Mouse (Mus musculus): ENCODE measurements around the gene Itprid1.

The Itprid1 gene

DNA sequence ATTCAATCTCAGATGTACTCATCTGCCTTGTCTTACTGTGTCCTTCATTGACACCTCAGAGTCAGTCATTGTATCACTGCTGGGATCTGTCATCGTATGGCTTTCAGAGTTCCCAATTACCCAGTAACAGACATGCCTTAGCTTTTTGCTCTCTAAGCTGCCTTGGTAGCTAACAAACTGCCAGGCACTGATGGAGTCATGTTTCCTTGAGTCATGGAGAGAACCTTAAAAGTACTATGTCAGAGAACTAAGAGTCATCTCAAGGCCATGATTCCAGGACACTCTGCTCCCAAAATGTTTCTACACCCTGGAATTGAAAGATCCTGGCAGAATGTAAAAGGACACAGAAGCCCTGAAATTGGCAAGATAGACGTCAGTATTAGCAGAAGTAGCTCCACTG lies 143.1 kb downstream of the Itprid1 start:
- no peak for TF ChIP-seq GATA4 (IDR thresholded peaks at IDR 0.05; ENCODE audit: insufficient replicate concordance, low read length)

DNA sequence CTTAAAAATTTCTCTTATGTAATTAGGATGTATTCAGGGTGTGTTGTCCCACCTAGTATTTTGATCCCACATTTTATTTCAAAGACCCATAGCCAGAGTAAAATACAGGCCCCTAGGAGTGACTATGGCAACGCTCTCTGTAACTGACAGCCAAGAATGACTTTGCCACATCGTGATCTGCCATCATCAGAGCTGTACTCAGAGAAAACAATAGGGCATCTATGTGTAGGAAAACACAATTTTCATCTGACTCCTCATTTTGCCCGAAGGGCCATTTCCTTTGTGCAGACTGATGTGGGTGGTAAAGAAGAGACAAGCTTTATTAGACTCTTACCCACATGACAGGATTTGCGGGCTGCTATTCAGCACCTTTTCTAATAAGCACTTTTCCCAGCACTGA lies 172.0 kb downstream of the Itprid1 start:
- no peak for TF ChIP-seq GATA4 (IDR thresholded peaks at IDR 0.05; ENCODE audit: insufficient replicate concordance, low read length)

DNA sequence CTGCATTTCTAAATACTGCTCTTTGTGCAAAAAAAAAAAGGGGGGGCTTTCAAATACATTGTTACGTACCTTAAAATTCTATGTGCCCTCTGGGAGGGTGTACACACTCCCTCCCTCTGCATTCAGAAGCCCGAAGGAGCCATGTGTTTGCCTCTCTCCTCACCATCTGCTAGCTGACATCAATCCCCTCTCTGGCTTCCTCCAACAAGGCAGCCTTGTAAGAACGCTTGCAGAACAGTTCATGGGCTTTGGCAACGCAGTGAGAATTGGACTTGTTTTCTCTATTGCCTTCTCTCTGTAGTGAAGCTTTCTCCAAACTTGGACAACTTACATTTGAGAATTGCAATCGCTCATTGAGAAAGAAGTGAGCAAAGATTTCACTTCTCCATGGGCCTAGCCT lies 175.7 kb downstream of the Itprid1 start:
- no peak for TF ChIP-seq GATA4 (IDR thresholded peaks at IDR 0.05; ENCODE audit: insufficient replicate concordance, low read length)

DNA sequence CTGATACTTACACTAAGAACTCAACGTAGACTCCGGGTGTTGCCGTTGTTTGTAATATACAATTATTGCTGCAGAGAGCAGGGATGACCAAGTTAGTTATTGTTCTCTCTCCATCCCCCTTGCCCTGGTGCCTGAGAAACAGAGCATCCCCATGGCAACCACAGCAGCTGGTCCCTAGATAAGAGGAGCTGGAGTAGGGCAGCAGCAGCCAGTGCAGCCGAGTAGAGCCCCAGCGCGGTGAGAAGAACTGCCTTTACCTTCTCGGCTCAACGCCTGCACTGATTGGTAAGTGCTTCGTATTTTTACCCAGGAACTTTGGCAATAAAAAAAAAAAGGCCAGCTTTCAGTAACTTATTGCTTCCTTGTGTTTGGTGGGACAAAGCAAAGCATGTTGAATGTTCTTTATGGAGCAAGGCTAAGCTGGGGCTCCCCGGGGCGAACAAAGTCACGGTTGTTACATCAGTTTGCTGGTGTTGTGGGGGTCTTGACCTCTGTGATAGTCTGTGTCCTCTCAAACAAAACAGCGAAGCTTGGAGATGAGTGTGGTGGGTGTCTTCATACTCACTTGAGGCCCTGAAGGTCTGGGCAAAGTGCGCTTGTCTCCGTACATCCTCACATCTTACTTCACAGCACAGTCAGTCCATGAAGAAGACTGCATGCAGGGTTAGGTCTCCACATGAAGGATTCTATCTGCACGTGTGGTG lies 180.7 kb downstream of the Itprid1 start, which contains the start of gene Ppp1r17:
Gene Ppp1r17, plus strand, starts transcription at position 207 of the 704 bp plus-strand sequence.
- no peak for TF ChIP-seq GATA4 (IDR thresholded peaks at IDR 0.05; ENCODE audit: insufficient replicate concordance, low read length)

DNA sequence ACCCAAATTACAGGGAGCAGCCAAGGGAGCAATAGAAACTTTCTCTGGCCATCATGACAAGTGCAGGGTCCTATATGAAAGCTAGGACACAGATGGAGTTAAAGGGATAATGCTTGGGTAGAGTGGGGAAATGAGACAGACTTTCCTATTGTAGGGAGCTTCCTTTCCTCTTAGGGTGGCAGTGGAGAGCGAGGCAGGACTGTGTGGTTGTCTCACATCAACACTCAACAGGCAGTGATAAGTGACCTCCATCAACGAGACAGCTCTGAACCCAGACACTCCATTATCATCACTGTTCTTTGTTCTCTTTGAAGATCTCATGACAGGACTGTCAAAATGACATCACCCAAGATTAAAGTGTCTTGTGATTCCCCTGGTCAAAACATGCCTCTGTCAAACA lies 182.9 kb downstream of the Itprid1 start:
- no peak for TF ChIP-seq GATA4 (IDR thresholded peaks at IDR 0.05; ENCODE audit: insufficient replicate concordance, low read length)

DNA sequence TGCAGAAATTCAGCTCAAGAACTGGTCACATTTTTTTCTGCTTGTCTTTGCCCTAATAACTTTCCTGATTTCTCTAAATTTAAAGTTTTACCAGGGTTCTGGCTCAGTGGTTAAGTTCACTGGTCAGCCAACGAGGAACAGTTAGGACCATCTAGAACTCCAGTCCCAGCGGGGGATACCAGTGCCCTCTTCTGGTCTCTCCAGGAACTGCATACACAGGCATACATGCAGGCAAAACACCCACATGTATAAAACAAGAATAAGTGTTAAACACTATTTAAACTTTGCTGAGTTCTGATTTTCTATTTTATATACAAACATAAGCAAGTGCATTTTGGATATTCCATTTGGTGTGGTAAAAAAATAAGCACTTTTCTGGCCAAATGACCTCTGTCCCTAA lies 188.8 kb downstream of the Itprid1 start:
- TF ChIP-seq GATA4 (IDR thresholded peaks at IDR 0.05; ENCODE audit: insufficient replicate concordance, low read length), result no peak

DNA sequence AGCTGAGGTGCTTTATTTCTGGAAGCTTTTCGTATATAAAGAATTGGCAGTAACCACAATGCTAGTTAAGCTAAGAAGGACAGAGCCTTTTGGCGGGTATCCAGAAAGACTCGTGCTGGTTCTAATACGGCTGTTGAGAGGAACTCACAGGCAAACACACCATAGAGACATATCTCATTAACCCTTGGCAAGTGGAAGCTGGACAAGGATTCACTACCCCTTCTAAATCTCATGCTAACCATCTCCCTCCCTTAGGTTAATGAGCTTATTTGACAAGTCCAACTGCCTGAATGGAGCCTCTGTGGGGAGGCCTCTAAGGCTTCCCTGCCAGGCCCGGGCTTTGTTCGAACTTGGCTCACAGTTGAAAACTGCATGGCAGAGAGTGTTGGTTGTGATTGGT lies 190.6 kb downstream of the Itprid1 start:
- no peak for TF ChIP-seq GATA4 (IDR thresholded peaks at IDR 0.05; ENCODE audit: insufficient replicate concordance, low read length)

DNA sequence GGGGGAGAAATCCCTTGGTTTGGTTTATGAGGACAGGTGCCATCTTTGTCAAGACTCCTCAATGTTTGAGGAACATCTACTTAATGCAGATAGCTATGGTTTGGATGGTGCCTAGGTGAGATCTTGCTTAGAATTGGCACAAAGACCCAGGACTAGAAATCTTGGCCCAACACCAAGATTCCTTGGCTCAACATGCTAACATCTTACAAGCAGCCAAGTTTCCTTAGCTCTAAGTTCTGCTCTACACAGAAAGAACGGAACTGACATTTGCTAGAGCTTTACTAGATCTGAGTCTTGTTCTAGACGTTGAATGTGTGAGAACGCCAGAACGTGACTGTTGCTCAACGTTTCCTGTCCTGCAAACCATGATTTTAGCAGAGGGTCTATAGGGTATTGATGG lies 191.3 kb downstream of the Itprid1 start:
- TF ChIP-seq GATA4 (IDR thresholded peaks at IDR 0.05; ENCODE audit: insufficient replicate concordance, low read length), result no peak

All from liver, adult (tissue).